Mouse (Mus musculus) ES-Bruce4 (cell line): Measurements from ENCODE around the gene Commd3. TPM values are rescaled to one million over a fixed set of nuclear protein-coding genes. Genes with fewer than 3 reads are reported as not detected.

ENCODE experiments used
- H3K27ac ChIP-seq: 2 replicates; pipeline ENCODE4 v1.5.1; 2012; ENCODE audit warnings: low read length, inconsistent platforms; ENCODE audit not compliant: insufficient read depth
- H3K27me3 ChIP-seq: 2 replicates; pipeline ENCODE4 v1.6.1; 2012; ENCODE audit warnings: mild to moderate bottlenecking, low read length, inconsistent platforms; ENCODE audit not compliant: control insufficient read depth, poor library complexity, insufficient read depth, severe bottlenecking
- H3K36me3 ChIP-seq: 2 replicates; pipeline ENCODE4 v1.6.1; 2012; ENCODE audit warnings: inconsistent platforms, mild to moderate bottlenecking, low read length, moderate library complexity; ENCODE audit not compliant: control insufficient read depth, poor library complexity, insufficient read depth, severe bottlenecking
- H3K4me1 ChIP-seq: one replicate; pipeline ENCODE4 v1.8.1; 2011; ENCODE audit warnings: low read length; ENCODE audit not compliant: control insufficient read depth, insufficient read depth
- H3K4me3 ChIP-seq: 2 replicates; pipeline ENCODE4 v1.5.1; 2011; ENCODE audit warnings: low read depth, mild to moderate bottlenecking, low read length
- H3K9ac ChIP-seq: 2 replicates; pipeline ENCODE4 v1.6.1; 2012; ENCODE audit warnings: low read depth, mild to moderate bottlenecking, inconsistent platforms; ENCODE audit not compliant: poor library complexity, severe bottlenecking
- H3K9me3 ChIP-seq: replicated peaks from 2 replicates; pipeline ENCODE4 v1.6.1; 2012; ENCODE audit warnings: mild to moderate bottlenecking, low read length, inconsistent platforms; ENCODE audit not compliant: control insufficient read depth, poor library complexity, insufficient read depth, severe bottlenecking
- CTCF ChIP-seq: IDR thresholded peaks from one replicate; pipeline ENCODE4 v1.8.1; 2011; ENCODE audit warnings: low read depth, low read length
- EP300 ChIP-seq: IDR thresholded peaks from 2 replicates; pipeline ENCODE4 v1.6.1; 2011; ENCODE audit warnings: low read depth, low read length; ENCODE audit not compliant: insufficient read depth
- POLR2A ChIP-seq: IDR thresholded peaks from one replicate; pipeline ENCODE4 v1.8.1; 2011; ENCODE audit warnings: low read length; ENCODE audit not compliant: insufficient read depth
- polyA plus RNA-seq: library from polyadenylated mRNA; stranded (reverse); fragments of >200 nt; gene quantifications from 2 replicates; pipeline ENCODE4 v1.2.4, GENCODE M21; 2011; ENCODE audit warnings: low read depth; ENCODE audit not compliant: missing spikeins, insufficient read depth, insufficient read length

Gene Commd3
- polyA plus RNA-seq, 1 experiment: 56.7 TPM

DNA sequence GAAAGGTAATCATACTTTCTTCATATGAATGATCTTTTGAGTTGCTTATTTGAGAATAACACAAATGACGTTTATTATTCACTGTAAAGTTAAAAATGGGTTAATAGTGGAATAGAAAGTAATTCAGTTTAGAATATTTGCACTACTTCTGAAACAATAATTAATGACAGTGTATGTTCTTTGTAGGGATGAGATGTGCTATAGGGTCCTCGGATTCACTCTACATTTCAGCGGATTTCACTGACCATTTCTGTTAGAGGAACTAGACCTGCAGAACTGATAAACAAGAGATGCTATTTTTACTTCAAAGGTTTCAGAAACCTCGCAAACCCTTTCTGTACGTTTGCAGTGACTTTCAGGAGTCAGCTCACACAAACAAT is 21.3 kb downstream of the Commd3 start:
- TF ChIP-seq EP300 (no peak), POLR2A (no peak)
- Histone ChIP-seq H3K36me3 (no peaks in the 10 kb centered on the region), H3K9ac (no peak overlapping the region), H3K27me3 (peaks cover 39% of the 10 kb centered on the region), H3K27ac (no peak overlapping the region), H3K4me3 (no peak overlapping the region; the same call in 1 of the 2 replicates), H3K9me3 (peaks cover 8% of the 10 kb centered on the region), H3K4me1 (no peaks in the 10 kb centered on the region)

DNA sequence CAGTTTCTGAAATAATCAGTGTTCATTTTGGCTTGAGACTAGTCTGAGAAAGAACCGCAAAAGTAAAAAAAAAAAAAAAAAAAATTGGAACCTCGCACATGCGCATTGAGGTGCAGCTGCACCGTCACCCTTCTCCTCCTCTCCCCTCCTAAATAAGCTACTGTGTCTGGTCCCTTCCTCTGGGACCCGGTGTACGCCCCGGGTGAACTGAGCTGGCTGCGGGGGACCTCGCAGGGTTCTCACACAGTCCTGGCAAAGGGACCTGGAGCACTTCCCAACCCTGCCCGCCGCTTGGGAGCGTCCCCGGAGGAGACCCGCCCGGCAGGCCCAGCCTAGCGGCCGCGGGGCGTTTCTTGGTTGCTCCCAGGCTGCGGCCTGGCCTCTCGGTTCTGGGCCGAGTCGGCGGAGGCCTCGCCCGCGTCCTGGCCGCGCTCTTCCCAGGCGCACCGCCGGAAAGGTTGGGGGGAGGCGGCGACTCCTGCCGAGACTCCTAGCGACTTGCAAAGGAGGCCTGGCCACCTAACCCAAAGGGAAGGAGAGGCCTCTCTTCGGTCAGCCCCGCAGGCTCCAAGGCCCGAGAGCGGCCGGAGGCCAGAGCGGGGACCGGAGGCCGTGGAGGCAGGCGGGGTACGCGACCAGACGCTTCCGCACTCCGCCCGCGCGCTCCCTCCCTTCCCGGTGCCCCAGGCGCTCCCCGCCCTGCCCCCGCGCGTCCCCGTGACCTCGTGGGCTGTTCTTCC is 21.9 kb downstream of the Commd3 start, which contains the start of gene Spag6:
Gene Spag6 (plus strand): TSS at position 162 of the 740 bp plus-strand sequence.
- H3K27me3 ChIP-seq: peaks cover 39% of the 10 kb centered on the region
- H3K9me3 ChIP-seq: peaks cover 8% of the 10 kb centered on the region
- H3K9ac ChIP-seq: peak within 1 kb of the TSS; percentile 57; the same call in 1 of the 2 replicates
- H3K4me3 ChIP-seq: peak within 1 kb of the TSS; percentile 71
- no peaks in the 10 kb centered on the region for H3K36me3 ChIP-seq
- H3K4me1 ChIP-seq: no peaks in the 10 kb centered on the region
- no peak within 1 kb of the TSS for H3K27ac ChIP-seq
- TF ChIP-seq EP300: no peak
- no peak for TF ChIP-seq CTCF
- no peak for TF ChIP-seq POLR2A

DNA sequence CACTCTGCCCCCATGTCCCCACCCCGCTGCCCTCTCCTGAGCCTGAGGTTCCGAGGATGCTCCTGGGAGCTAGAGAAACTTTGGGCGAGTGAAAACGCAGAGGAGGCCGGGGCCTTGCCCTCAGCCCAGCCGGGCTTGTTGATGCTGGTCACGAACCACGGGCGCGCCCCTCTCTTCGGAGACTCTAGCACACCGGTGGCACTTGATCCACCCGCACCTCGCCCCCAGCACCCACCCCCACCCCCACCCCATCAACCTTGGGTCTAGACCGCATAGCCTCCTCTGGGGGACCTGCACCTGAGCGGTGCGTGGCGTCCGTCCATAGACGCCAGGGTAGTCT is 22.4 kb downstream of the Commd3 start:
- H3K36me3 ChIP-seq: no peaks in the 10 kb centered on the region
- peak overlapping the region; percentile 57; the same call in 1 of the 2 replicates for H3K9ac ChIP-seq
- H3K27me3 ChIP-seq: peaks cover 41% of the 10 kb centered on the region
- no peak for TF ChIP-seq POLR2A
- no peak for TF ChIP-seq EP300
- TF ChIP-seq CTCF: no peak
- no peaks in the 10 kb centered on the region for H3K4me1 ChIP-seq
- H3K4me3 ChIP-seq: peak overlapping the region; percentile 71
- H3K27ac ChIP-seq: no peak overlapping the region
- peaks cover 8% of the 10 kb centered on the region for H3K9me3 ChIP-seq

DNA sequence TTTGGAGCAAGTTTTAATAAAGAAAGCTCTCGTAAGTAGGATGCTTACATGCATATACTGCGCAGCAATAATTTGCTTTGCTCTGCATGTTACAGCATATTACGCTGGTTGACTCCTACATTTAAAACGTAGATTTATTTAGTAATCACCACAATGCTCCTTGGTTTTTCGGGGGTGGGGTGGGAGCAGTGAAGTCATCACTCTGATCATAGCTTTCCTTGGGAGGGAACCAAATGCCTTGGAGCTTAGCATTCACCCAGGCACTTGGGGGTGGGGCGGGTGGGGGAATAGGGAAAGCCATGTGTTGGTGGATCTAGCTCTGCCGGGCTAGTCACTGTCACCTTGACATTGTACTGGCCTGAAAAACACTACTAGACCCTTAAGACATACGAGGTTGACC is 23.0 kb downstream of the Commd3 start:
- no peak overlapping the region for H3K4me3 ChIP-seq

DNA sequence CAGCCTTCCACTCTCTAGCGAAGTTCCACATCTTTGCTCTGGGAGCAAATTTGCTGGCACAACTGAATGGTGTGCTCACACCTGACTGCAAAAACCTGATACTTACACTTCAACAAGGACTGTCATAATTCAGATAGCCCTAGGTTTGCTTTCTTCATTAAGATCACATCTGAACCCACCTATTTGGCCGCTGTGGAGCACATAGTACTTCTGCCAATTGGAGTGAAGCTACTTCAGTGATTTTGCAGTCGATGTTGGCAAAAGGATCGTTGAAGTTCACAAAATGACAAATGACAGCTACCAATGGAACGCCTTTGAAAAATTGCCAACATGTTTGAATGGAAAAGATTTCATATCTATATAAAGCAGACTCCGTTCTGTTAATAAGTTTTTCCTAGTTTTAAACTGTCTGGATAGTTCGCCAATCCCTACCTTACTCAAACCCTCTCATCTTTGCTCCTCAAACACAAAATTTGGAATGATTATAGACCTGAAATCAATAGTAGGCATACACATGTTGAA is 23.5 kb downstream of the Commd3 start:
- Histone ChIP-seq H3K4me1 (no peaks in the 10 kb centered on the region), H3K9me3 (peaks cover 8% of the 10 kb centered on the region), H3K27me3 (peaks cover 32% of the 10 kb centered on the region), H3K9ac (no peak overlapping the region), H3K27ac (no peak overlapping the region), H3K36me3 (no peaks in the 10 kb centered on the region), H3K4me3 (no peak overlapping the region)
- TF ChIP-seq CTCF (no peak), EP300 (no peak), POLR2A (no peak)

More for the DNA sequence above, 23.0 kb downstream of the Commd3 start:
- H3K4me1 ChIP-seq: no peaks in the 10 kb centered on the region
- H3K27me3 ChIP-seq: peaks cover 35% of the 10 kb centered on the region
- no peak overlapping the region for H3K9ac ChIP-seq
- H3K27ac ChIP-seq: no peak overlapping the region
- H3K36me3 ChIP-seq: no peaks in the 10 kb centered on the region
- TF ChIP-seq POLR2A: no peak
- no peak for TF ChIP-seq CTCF
- no peak for TF ChIP-seq EP300
- H3K9me3 ChIP-seq: peaks cover 8% of the 10 kb centered on the region

DNA sequence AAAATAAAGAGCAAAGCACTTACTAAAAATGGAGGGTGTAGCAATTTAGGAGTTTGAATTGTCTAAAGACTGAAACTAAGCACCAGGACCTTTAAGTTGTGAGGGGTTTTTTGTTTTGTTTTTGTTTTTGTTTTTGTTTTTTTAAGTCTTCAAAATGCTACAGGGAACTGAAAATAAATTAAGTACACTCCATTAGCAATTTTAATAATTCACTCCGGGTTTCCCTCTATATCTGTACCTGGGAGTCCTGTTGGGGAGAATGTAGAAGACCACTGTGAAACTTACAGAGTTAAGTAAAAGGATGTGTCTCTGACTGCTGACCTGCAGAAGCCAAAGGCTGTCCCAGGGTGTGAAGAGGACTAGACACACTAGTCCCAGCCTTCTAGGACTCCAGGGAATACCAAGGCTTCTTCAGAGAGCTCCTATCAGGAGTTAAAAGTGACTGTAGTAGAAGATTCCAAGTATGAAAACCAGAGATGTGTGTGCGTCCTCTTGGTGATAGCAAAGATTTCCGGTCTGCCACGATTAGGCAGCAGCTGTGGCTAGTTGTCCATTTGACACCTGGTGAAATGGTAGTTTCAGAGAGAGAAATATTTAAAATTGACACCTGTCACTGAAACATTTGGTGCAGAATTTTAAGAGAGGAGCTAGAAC is 25.5 kb downstream of the Commd3 start:
- Histone ChIP-seq H3K36me3 (no peaks in the 10 kb centered on the region), H3K4me3 (no peak overlapping the region), H3K27me3 (peaks cover 31% of the 10 kb centered on the region), H3K9ac (no peak overlapping the region), H3K9me3 (peaks cover 8% of the 10 kb centered on the region), H3K4me1 (no peaks in the 10 kb centered on the region), H3K27ac (no peak overlapping the region)
- no peak for TF ChIP-seq CTCF
- TF ChIP-seq POLR2A: no peak
- no peak for TF ChIP-seq EP300
